Mouse (Mus musculus): Measurements from ENCODE around the gene Sardh.
A peak's percentile ranks its signal among the peaks of the same experiment; 100 is the strongest.

The Sardh gene

DNA sequence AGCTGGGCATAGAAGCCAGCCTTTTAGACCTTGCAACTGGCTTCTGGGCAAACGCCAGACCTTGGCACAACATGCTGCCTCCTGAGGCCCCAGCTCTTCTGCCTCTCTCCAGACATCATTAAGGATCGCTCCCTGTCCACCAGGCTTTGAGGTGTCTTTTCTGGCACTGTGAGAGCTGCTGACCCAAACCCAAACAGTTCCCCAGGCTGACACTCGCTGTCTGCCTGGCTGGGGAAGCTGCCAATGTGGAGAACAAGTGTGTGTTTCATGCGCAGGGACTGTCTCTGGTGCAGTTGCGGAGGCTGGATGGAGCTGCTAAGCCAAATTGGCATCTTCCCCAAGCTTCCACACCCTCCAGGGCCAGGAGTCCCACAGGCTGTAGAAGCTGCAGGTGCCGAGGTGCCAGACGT, 25.1 kb downstream of the Sardh start:
- no peak for DNase-seq

DNA sequence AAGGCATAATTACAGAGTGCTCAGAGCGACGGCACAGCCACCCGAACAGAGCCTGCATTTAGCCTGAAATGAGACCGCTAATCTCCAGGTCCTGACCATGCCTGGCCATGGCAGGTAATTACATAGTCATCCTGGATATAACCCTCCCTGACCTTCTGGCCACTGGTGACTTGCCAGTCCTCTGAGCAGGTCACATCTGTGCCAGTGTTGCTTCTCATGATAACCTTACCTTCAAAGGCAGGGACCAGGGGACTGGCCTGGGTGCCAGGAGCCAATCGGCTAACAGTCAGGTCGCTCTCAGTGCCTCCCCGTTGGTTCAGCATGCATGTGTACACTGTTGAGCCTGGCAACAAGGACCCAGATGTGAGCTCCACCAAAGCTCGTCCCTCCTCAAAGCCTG, 29.6 kb downstream of the Sardh start:
- DNase-seq: no peak

DNA sequence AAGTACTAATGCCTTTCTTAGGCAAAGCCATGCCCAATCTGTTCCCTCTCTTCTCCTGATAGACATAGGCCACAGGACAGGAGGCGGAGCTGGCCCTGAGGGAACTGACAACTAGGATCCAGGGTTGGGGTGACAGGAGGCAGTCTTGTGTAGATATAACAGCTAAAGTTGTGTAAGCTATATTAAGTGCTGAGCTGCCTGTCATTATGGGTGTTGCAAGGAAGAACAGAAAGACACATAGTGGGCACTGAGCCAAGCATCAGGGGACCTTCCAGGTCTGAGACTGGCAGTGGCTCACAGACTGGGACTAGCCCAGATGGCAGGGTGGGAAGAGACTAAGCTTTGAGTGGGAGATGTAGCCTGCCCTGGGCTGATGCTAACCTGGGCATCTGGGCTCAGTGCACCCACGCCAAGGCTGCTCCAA, 30.0 kb downstream of the Sardh start:
- DNase-seq: no peak

DNA sequence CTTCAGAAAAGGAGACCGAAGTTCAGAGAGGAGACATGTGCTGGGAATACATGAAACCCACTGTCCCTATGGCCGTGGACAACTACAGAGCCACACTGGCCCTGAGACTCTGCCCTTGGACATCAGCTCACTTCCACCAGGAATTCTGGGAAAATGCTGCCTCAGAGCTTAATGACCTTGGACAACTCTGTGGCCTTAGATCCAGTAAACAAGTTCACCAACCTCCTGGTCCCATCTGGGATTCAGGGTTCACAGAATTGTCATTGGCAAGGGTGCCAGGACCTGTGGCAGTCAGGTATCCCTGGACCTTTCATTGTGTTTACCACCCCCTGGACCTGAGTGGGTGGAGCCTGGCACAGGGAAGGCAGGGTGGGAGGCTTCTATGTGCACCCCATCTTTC, 32.6 kb downstream of the Sardh start:
- DNase-seq: no peak

DNA sequence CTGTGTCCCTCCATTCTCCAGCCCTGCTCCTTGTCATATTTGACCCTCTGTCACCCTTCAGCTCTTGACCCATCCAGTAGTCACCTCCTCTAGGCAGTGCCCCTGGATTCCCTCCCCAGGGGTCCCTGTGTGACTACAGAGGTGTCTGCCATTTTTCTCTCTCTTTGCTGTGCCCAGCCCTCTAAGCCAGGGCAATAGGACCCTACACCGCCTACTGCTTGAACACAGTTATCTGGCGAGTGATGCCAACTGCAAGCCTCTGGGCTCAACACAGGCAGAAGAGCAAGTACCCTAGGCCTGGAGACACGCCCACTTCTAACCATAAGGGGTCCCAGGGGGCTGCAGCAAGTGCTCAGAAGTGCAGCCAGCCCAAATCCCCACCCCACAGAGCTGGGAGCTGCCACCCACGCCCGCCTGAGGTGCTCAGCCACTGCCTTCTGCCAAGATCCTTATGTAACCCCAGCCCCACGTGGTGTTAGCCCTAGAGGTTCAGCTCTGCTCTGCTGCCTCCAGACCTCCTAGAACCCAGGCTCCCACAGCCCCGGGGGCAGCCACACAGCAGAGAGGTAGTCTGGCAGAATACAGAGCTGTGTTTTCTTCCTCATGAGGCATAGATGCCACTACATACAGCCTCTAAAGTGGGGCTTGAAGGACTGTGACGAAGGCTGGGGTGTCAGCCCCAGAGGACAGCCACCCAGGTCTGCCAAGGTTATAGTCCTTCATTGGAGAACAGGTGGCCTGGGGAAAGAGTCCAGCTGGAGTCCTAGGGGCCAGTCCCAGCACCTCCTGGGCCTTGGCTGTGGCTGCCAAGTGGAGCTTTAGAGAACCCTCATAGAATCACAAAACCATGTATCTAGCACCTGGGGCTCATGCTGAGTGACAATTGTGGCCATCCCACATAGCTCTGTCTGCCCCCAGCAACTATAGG, 35.9 kb downstream of the Sardh start:
- peak; percentile 69 for DNase-seq

DNA sequence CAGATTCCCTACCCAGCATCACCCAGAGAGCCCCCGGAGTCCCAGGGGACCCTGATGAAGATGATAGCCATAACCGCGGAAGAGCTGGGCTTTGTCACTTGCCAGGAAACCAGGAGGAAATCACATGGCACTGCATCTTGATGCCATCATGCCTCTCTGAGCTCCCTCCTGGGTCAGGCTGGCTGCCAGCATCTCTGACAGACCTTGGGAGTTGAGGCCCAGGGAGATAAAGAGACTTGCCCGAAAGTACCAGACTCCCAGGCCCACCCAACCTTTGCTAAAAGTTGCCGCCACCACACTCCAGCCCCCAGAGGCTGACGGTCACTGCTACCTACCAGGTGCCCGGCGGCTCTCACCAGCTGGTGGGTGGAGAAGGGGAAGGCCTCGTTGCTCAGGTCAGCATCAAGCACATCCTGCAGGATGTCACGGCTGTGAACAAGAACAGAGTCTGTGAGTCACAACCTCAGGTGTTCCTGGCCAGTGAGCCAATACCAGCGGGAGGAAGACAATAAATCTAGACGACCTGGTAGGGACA, 37.4 kb downstream of the Sardh start:
- no peak for DNase-seq

DNA sequence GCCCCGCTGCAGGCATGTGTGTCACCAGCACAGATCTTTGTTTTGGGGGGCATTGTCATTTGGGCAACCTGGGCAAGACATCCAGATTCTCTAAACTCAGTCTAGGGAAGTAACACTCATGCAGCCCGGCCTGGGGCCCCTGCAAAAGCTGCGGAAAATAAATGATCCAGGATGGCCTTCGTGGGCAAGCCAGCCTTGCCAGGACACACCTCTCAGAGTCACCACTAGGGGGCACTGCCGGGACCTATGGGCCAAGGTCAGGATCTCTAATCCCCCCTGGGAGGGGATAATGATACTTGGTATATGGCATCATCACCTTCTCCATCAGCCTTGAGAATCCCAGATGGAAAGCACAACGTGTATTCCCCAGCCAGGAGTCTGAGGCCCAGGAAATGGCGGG, 37.9 kb downstream of the Sardh start:
- DNase-seq: peak; percentile 70

DNA sequence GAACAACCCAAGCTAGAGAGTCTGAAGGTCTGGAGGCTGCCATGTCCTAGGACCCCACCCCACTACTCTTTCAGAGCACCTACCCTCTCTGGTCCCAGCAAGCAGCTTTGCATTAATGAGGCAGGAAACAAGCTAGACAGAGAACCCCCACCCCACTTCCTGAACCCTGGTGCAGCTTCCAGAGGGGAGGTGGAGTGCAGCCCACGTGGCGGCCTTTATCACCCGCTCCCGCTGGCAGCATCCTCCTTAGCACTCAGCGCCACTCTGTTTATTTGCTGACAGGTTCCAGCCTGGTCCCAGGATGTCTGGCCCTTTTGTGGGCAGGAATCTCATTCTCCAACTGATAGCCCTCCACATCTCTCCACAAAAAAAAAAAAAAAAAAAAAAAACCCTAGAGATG, 38.3 kb downstream of the Sardh start:
- DNase-seq: no peak

DNA sequence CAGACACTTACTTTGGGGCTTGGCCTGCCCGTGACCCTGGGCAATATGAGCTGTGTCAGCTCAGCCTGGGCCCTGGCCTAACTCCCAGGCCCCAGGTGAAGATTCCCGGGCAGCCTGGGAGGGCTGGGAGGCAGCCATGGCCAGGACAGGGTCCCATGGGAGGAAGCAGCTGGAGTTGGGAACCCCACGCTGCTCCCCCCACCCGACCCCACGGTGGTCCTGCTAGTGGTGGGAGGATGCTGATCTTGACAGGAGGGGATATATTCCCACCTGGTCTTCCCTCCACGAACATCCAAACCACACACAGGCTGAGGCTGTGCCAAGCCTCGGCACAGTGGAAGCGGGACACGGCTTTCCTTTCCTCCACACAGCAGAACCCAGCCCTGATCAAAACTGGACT, 38.8 kb downstream of the Sardh start:
- DNase-seq: no peak

DNA sequence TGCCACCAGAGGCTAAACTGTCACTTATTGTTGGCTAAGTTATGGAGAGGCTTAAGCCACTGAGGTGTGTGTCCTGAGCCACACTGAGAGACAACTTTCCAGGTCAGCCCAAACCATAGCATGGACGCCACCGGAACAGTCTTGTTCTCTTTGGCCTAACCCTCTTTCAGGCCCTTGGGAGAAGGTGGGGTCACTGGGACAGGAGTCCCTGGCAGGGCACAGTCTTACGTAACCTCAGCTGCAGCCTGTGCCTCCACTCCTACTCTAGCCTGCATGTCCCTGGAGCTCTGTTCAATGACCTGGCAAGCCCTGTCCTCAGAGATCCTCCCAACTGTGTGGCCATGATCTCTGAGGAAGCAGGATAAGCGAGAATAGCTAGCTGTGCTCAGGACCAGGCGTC, 41.0 kb downstream of the Sardh start:
- peak; percentile 70 for DNase-seq

DNA sequence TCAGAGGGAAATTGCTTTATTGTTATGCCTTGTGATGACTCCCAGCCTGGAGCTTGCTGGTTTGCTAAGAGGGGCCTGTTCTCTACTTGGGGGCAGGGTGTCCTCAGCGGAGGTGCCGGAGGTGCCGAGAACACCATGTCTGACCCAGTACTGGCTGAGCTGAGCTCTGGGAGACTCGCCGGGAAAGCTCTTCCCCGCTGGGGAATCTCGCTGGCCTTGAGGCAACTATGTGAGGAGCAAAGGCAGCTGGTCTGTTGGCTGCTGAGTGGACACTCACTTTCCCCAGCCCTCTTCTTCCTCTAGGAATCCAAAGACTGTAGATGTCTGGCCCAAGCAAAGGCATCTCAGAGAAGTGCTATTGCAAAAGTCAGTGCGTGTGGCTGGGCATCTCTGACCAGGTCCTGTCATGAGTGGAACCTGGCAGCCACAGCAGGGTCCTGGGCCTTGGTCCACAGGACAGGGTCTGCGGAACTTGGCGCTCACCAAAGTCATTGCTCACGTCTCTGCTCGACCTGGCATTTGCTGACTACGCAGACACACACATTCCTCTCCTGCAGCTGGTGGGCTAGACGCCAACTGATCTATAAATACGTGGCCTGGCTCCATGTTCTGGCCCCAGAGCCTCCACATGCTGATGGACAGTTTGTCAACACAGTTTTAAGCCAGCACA, 41.9 kb downstream of the Sardh start:
- DNase-seq: peak; percentile 67

DNA sequence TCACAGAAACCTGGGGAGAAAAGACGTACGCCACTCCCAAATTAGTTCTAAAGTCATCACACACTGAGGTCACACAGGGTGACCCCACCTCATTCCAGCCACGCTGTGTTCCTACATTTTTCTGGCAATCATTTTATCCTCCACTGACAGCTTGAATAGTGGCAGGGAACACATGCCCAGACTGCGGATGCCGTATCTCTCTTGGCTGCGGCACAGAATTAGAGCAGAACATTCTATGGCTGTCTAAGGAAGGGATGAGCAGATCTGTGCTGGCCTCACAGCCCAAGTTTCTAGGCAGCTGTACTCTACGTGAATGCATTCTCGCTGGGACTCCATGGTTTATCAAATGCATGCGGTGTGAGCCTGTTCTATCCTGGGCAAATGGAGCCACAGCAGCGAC, 42.5 kb downstream of the Sardh start:
- peak; percentile 31 for DNase-seq

DNA sequence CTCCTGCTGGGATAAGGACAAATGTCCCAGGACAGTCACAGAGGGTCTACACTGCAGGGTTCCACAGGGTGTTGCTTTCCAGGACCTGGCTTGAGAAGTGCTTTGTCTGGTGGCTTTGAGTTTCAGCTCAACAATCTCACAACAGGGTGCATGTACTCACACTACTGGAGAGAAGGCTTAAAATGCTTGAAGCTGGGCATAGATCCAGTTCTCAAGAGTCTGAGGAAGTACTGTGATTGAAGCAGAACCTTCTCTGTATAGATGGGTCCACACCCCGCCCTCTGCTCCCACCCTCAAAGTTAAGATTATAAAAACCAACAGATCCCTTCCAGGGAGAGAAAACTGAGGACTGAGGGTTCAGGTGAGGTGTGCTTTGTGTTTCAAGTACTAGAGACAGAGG, 47.6 kb downstream of the Sardh start:
- peak; percentile 71 for DNase-seq

DNA sequence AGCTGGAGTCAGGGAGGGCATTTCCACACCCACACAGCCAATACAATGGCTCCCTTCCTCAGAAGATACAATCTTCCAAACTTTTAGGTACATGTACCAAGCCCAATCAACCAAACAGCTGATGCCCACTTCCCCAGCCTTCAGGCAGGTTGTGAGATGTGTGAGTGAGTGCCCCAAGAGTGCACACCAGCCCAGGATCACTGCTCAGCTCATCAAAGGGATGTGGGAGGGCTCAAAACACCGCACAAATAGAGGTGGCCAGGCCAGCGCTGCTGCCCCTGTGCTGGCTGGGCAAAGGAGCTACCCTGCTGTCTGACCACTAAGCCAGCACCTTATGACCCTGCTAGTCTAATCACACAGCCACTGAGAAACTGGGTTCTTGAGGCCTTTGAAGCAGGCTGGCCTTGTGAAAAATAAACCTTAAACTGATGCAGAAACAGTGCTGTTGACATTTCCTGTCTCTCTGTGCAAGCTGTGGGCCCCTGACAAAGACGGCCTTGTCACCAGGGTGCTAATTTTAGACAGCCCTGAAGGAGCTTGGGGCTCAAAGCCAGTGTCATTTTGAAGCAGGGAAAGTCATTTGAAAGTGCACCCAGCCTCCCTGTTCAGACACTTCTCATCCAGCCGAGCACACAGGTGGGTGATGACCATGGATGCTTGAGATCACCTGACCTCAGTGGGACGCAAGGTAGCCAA, 49.4 kb downstream of the Sardh start:
- no peak for DNase-seq

DNA sequence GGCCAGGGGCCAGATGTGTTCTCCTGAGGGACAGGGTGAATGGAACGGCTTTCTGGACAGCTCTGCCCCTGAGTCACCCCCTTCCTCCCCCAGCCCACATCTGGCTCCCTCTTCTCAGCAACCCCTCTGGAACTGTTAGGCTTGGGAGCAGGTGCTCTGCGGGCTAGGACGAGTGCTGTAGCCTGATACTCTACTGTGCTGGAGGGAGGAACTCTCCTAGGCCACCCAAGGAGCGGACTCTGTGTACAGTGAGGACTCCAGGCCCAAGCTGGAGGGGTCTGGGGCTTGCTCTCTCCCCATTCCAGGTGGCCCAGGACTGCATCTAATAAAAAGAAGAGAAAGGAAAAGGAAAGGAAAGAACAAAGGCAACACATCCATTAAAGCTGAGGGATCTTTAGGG, 58.1 kb downstream of the Sardh start:
- no peak for DNase-seq

DNA sequence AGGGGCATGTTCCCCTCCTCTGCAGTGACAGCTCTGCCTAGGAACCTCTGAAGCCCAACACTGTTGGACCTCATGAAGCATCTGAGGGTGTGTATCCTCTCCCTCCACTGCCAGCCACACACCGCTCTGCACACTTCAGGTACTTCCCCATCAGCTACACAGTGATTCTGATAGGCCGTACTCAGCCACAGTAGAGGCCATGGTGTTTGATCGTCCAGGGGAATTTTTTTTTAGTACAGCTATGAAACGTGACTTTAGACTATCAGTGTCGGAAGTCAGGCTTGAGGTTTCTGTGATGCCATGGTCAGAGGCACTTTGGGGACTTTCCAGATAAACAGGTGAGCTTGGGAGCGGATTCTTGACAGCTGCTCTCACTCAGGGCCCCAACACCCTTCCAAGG, 60.6 kb downstream of the Sardh start:
- no peak for DNase-seq

DNA sequence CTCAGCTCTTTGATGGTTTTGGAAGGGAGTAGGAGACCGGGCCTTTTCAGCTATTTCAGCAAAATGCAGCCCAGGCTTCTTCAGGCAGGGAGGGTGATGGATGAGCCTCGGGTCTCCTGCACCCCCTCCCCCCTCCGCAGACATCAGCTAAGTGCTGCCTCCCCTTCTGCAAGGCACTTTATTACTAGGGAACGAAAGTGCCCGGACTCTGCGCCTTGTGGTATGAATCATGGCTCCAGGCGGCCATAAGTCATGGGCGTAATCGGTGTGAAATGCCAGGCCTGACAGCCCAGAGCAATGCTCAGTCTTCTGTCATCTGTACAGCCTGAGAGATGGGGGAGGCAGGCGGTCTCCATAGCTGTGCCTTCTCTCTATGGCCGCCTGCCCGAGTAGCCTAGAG, 64.4 kb downstream of the Sardh start:
- DNase-seq: no peak

DNA sequence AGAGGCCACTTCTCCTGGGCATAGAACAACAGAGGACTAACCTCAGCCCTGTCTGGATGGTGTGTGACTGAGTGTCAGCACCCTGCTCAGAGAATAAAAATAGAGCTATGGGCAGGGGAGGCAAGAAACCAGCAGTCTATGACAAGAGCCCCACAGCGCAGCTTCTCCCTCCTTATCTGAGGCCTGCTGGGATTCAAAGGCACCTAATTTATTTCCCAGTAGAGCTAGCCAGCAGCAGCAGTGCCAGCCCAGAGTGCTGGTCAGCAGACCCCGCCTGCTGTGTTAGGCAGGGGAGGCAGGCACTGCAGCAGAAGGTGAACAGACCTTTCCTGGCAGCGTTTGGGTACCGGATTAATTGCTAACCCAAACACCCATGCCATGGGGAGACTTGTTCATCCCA, 66.2 kb downstream of the Sardh start:
- peak; percentile 33 for DNase-seq

DNA sequence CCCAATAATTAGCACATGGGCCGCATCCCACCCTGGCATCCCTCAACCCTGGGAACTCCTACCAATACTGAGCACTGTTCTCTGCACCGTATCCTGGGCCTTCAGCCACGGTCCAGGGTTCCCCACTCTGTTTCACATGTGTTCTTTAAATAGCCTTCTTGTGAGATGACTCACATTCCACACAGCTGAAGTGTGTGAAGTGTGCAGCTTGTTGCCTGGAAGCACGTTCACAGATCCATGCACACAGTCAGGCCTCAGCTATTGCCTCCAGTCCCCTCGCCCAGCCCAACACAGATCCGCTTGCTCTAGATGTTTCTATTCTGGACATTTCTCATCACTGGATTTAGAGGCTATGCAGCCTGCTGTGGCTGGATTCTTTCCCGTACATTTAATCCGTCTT, 69.0 kb downstream of the Sardh start:
- DNase-seq: no peak

DNA sequence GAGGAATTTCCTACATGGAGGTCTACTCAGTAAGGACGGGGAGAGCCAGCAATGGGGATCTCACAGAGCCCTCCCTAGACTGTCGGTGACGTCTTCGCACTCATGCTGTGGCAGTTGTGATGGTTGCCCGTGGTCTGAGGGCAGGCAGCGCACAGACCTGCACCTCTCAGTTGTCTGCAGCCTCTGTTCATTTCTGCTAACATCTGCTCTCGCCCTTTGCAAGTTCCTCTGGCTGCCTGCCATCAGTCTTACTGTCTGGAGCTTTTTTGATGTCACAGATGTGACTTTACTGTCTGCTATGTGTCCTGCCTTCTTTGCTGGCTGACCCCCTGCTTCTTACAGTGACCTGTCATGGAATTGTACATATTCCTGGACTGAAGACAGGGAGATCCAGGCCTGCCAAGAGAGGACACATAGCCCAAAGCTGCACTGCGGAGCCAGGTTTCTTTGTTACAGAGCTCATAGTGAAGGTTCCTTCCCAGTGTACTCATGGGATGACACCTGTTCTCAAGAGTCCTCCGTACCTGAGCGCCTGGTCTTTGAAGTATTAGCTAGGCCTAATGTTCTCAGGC, 72.4 kb downstream of the Sardh start:
- peak; percentile 34 for DNase-seq

DNA sequence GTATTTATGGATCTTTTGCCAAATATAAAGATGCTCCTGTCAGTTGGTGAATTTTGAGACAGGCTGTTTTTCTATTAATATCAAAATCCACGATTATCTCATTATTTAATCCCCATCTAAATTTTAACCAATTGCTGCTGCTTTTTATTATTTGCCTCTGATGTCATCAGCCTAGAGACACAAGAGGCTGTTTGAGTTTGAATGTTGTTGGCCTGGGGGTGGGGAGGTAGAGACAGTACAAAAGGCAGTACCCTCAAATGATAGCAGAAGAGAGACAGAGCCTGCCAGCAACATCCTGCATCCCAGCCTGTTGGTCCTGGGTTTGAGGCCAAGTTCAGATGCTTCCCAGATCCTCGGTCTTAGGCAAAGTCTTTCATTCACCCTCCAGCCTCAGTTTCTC, 73.9 kb downstream of the Sardh start:
- DNase-seq: no peak

DNA sequence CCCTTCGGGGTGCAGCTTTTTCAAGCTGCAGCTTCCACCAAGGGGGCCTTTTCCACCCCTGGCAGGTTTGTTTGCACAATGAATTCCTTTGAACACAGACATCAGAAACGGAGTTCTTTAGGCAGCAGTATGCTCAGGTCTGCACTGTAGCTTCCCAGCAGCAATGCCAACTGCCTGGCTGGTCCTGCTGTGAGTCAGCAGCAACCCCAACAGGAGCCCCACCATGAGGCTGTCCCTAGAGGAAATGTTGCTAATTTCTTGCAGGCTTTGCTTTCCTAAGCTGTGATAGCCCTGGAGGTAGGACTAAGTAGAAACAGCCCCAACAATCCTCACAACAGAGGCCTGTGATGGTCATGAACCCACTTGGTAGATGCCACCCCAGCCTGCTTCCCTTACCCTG, 81.1 kb downstream of the Sardh start:
- DNase-seq: no peak

DNA sequence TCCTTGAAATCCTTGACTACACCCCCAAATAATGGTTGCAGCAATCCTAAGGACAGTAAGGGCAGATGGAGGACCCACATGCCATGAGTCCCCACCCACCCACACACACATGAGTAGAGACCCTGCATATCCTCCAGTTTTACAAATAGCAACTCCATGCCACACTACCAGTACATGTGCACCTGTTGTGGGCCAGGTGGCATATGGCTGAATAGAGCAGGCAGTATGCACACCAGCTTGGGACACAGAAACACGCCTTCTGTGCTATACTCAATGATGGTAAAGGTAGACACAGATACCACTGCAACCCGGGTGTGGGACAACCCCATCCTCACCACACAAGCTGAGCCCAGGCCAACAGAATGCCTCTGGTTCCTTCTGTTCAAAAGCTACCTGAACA, 82.1 kb downstream of the Sardh start:
- no peak for DNase-seq

Measured in lung, postnatal 36 days (tissue).